Comparison of ENCODE assay signal across 10 mouse cellular contexts in genomic region chr17:79663393-79664105, GRCm38 (mm10). TPM values are rescaled to one million over a fixed set of nuclear protein-coding genes. Genes with fewer than 3 reads are reported as not detected.
A peak's percentile ranks its signal among the peaks of the same experiment; 100 is the strongest.
DNase-seq lines count a peak whose midpoint lies in the region; ATAC-seq and TF ChIP-seq lines count a peak whose summit lies in the region.
"Had no signal": no experiment of that assay in that cellular context is flagged by ENCODE, and none has a peak within 500 bp of the region (broad histone marks: within the 10 kb centered on the region; RNA-seq: fewer than 3 reads in every experiment).

No protein-coding gene starts in this region.

- H3K27ac ChIP-seq in midbrain, postnatal 0 days (ENCODE audit: low read depth, low read length): no peak overlapping the region
- no peak overlapping the region for H3K27ac ChIP-seq in midbrain, embryonic 16.5 days (ENCODE audit: low read length)
- H3K27ac ChIP-seq in thymus, adult 2 months (ENCODE audit: control insufficient read depth, insufficient read depth, low read length): no peak overlapping the region
- H3K27ac ChIP-seq: embryonic facial prominence, embryonic 13.5 days; liver, embryonic 15.5 days had no signal

- ATAC-seq in midbrain, postnatal 0 days (ENCODE audit: low FRiP score): no peak
- no peak for ATAC-seq in midbrain, embryonic 16.5 days

- no peak for TF ChIP-seq POLR2A in thymus, adult 2 months (IDR thresholded peaks at IDR 0.05; ENCODE audit: control insufficient read depth, extremely low read depth, insufficient read depth, low read length, poor library complexity)

- no peaks in the 10 kb centered on the region for H3K27me3 ChIP-seq in midbrain, postnatal 0 days (ENCODE audit: insufficient read depth, low read length)
- no peaks in the 10 kb centered on the region; the same call in 1 of the 2 replicates for H3K27me3 ChIP-seq in midbrain, embryonic 16.5 days (ENCODE audit: control insufficient read depth, insufficient read depth, low read depth, low read length)
- no peaks in the 10 kb centered on the region for H3K27me3 ChIP-seq in thymus, adult 2 months (ENCODE audit: control insufficient read depth, insufficient read depth, low read length)
- H3K27me3 ChIP-seq: embryonic facial prominence, embryonic 13.5 days; liver, embryonic 15.5 days had no signal

- peak; percentile 87 for TF ChIP-seq CTCF in midbrain, postnatal 0 days (IDR thresholded peaks at IDR 0.05)
- no peak for TF ChIP-seq CTCF in thymus, adult 2 months (IDR thresholded peaks at IDR 0.05; ENCODE audit: borderline replicate concordance, control insufficient read depth, extremely low read depth, insufficient read depth, low read length, poor library complexity)

- 14% methylated on average over 3 of the region's 3 CpGs for WGBS in midbrain, postnatal 0 days
- 18% methylated on average over 3 of the region's 3 CpGs for WGBS in midbrain, embryonic 16.5 days
- WGBS in thymus, adult 2 months: 49% methylated on average over 3 of the region's 3 CpGs

- H3K4me3 ChIP-seq in midbrain, postnatal 0 days (ENCODE audit: low read depth, low read length): no peak overlapping the region
- H3K4me3 ChIP-seq in midbrain, embryonic 16.5 days (ENCODE audit: low read depth, low read length): no peak overlapping the region
- no peak overlapping the region for H3K4me3 ChIP-seq in thymus, adult 2 months (ENCODE audit: control insufficient read depth, insufficient read depth, low read length)
- H3K4me3 ChIP-seq: embryonic facial prominence, embryonic 13.5 days; liver, embryonic 15.5 days had no signal

- H3K36me3 ChIP-seq in midbrain, postnatal 0 days (ENCODE audit: insufficient read depth, low read length): no peaks in the 10 kb centered on the region
- no peaks in the 10 kb centered on the region for H3K36me3 ChIP-seq in midbrain, embryonic 16.5 days (ENCODE audit: control insufficient read depth, insufficient read depth, low read length)
- no peaks in the 10 kb centered on the region for H3K36me3 ChIP-seq in thymus, adult 2 months (ENCODE audit: control insufficient read depth, insufficient read depth, low read length)
- H3K36me3 ChIP-seq: embryonic facial prominence, embryonic 13.5 days; liver, embryonic 15.5 days had no signal

- no peaks in the 10 kb centered on the region for H3K4me1 ChIP-seq in midbrain, postnatal 0 days (ENCODE audit: insufficient read depth, low read length)
- H3K4me1 ChIP-seq in midbrain, embryonic 16.5 days (ENCODE audit: control insufficient read depth, insufficient read depth, low read length): no peaks in the 10 kb centered on the region
- H3K4me1 ChIP-seq in thymus, adult 2 months (replicated peaks; ENCODE audit: control insufficient read depth, insufficient read depth, low read length): no peaks in the 10 kb centered on the region
- H3K4me1 ChIP-seq: embryonic facial prominence, embryonic 13.5 days; liver, embryonic 15.5 days had no signal

- H3K9ac ChIP-seq in midbrain, postnatal 0 days (replicated peaks; ENCODE audit: low read length, poor library complexity, severe bottlenecking): no peak overlapping the region
- no peak overlapping the region for H3K9ac ChIP-seq in midbrain, embryonic 16.5 days (ENCODE audit: low read depth, low read length)
- H3K9ac ChIP-seq: embryonic facial prominence, embryonic 13.5 days; liver, embryonic 15.5 days had no signal

- no peaks in the 10 kb centered on the region for H3K9me3 ChIP-seq in midbrain, postnatal 0 days (ENCODE audit: low read length)
- no peaks in the 10 kb centered on the region for H3K9me3 ChIP-seq in midbrain, embryonic 16.5 days (replicated peaks; ENCODE audit: control insufficient read depth, low read length, poor library complexity, severe bottlenecking)
- H3K9me3 ChIP-seq: embryonic facial prominence, embryonic 13.5 days; liver, embryonic 15.5 days had no signal

- peak; percentile 27 for DNase-seq in gastrocnemius, adult 18-20 months (ENCODE audit: low spot score)
- DNase-seq in gastrocnemius, postnatal 4 days (ENCODE audit: low spot score in 2 of 2): no peak
- DNase-seq in midbrain, postnatal 0 days (ENCODE audit: low spot score): peak; percentile 83
- peak; percentile 59 for DNase-seq in embryo, embryonic 11.5 days (ENCODE audit: low read depth, low spot score)
- DNase-seq in retina, adult 2 months (ENCODE audit: low read depth, low spot score): peak; percentile 37
- no peak for DNase-seq in layer of hippocampus, postnatal 36 days
- DNase-seq in thymus, adult 2 months: no peak

- H3K4me2 ChIP-seq in midbrain, postnatal 0 days (ENCODE audit: low read depth, low read length, poor library complexity, severe bottlenecking): no peak overlapping the region
- H3K4me2 ChIP-seq in midbrain, embryonic 16.5 days (ENCODE audit: low read length): no peak overlapping the region
- H3K4me2 ChIP-seq: embryonic facial prominence, embryonic 13.5 days; liver, embryonic 15.5 days had no signal

RNA-seq across cellular contexts. Expression of gene Cyp1b1, which starts 51.3 kb away (rescaled TPM):
- 1 to 10 TPM in 1 of 2 experiments, under 1 TPM in 1; 0.89 to 1.0 TPM for total RNA-seq in gastrocnemius, adult 18-20 months (2021)
- total RNA-seq in gastrocnemius, postnatal 4 days (2021): under 1 TPM; 0.36 to 0.42 TPM
- 8.7 and 12.2 TPM in 2 replicates for total RNA-seq in midbrain, postnatal 0 days (2014; rRNA removed)
- 4.5 and 5.0 TPM in 2 replicates for polyA plus RNA-seq in midbrain, postnatal 0 days (2015; fragmentation: Nextera tagmentation; extraction: Ambion mirVana)
- 4.8 and 5.0 TPM in 2 replicates for polyA plus RNA-seq in midbrain, embryonic 16.5 days (2015; fragmentation: Nextera tagmentation; extraction: Ambion mirVana)
- total RNA-seq in layer of hippocampus, postnatal 36 days (2021): 1 to 10 TPM; 2.5 to 3.8 TPM
- polyA plus RNA-seq in thymus, adult 2 months (2012; rRNA removed): 12.2 and 14.1 TPM in 2 replicates

RNA-seq across cellular contexts. Expression of gene Rmdn2, which starts 51.9 kb away (rescaled TPM):
- 10 to 100 TPM; 12.3 to 13.9 TPM for total RNA-seq in gastrocnemius, adult 18-20 months (2021)
- total RNA-seq in gastrocnemius, postnatal 4 days (2021): 1 to 10 TPM; 6.5 to 7.6 TPM
- total RNA-seq in midbrain, postnatal 0 days (2014; rRNA removed): 2.8 and 5.9 TPM in 2 replicates
- 9.3 and 10.7 TPM in 2 replicates for polyA plus RNA-seq in midbrain, postnatal 0 days (2015; fragmentation: Nextera tagmentation; extraction: Ambion mirVana)
- polyA plus RNA-seq in midbrain, embryonic 16.5 days (2015; fragmentation: Nextera tagmentation; extraction: Ambion mirVana): 6.7 and 7.9 TPM in 2 replicates
- total RNA-seq in layer of hippocampus, postnatal 36 days (2021): 1 to 10 TPM; 9.3 to 9.4 TPM
- 0.71 and 0.97 TPM in 2 replicates for polyA plus RNA-seq in thymus, adult 2 months (2012; rRNA removed)

Comparison
In these comparisons a context has a peak if more than half of its experiments do, and no peak if none do; other contexts are left out.
1. DNase-seq: peak in gastrocnemius, adult 18-20 months (single experiment), midbrain, postnatal 0 days (single experiment), embryo, embryonic 11.5 days (single experiment) and retina, adult 2 months (single experiment); none in gastrocnemius, postnatal 4 days (0 of 2), layer of hippocampus, postnatal 36 days (0 of 2) and thymus, adult 2 months (single experiment).